Mouse (Mus musculus) cerebellum, adult 9-10 months (tissue): ENCODE results near the gene Ltbp3.

Source experiments
- DNase-seq: peaks from one replicate; pipeline ENCODE4 v3.0.0; 2022

Gene Ltbp3

DNA sequence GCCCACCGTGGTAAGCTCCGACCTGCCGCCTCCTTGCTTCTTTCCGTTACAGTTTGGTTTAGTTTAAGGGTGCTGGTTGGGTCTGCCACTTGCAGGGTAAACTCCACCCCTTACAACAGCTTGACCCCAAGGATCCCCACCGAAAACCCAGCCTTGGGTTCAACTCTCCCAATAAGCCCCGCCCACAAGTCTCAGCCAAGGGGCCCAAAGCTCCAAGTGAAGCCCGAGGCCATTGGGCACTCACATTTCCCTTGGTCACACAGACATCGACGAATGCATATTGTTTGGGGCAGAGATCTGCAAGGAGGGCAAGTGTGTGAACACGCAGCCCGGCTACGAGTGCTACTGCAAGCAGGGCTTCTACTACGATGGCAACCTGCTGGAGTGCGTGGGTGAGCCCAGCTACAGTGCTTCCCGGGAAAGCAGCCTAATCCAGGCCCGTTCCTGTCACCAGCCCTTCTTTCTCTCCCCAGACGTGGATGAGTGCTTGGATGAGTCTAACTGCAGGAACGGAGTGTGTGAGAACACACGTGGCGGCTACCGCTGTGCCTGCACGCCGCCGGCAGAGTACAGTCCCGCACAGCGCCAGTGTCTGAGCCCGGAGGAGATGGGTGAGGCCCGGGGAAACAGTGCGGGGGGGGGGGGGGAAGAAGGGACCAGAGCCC, 15.7 kb downstream of the Ltbp3 start:
- DNase-seq, result no peak

DNA sequence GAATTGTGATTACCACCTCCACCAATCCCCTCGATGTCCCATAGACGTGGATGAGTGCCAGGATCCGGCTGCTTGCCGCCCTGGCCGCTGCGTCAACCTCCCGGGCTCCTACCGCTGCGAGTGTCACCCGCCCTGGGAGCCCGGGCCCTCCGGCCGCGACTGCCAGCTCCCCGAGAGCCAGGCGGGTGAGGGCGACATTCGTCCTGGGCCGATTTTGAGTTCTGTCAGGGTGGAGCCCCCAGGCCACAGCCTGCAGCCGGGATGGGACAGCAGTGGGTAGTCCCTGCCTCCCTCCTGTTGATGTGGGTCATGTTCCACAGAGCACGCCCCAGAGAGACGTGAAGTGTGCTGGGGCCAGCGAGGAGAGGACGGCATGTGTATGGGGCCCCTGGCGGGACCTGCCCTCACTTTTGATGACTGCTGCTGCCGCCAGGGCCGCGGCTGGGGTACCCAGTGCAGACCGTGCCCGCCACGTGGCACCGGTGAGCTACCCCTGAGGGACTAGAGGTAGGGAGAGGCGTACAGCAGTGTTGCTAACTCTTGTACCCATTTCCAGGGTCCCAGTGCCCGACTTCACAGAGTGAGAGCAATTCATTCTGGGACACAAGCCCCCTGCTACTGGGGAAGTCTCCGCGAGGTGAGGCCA, 16.4 kb downstream of the Ltbp3 start:
- DNase-seq, result no peak

DNA sequence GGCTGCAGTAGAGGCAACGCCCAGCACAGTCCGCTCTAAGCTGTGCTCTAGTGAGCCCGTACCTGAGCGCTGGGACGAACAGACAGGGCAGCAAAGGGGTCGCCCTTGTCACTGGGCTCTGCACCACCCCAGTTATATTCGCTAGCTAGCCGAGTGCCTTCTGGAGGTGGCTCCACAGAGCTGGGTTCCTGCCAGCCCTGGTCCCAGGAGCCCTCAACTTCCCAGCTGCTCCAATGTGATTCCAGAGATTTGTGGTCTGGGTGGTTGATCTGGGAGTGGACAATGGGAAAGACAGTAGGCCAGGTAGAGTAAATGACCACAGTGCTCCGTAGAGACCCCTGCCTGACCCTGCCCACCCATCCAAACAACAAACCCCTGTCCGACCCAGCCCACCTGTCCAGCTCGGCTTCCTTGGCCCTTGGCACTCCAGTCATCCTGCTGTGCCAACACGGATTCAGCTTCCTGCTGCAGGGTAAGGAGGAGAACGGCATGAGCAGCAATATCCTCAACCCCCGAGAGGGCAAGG, 18.2 kb downstream of the Ltbp3 start:
- no peak for DNase-seq

DNA sequence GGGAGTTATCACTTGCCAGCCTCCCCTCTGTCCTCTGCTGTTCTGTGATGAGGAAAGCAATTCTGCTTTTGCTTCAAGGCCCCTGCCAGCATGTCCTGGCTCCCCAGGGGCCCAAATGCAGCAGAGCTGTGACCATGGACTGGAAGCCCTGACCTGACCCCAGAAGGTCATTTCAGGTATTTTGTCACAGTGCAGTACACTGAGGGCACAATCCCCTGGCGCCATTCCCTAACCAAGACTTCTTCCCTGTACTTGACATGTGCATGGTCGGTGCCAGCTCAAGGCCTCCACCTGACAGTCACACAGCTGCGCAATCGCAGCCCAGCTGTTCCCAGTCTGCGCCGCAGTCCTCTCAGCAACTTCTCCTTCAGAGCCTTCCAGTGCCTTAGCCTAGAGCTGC, 22.5 kb downstream of the Ltbp3 start:
- no peak for DNase-seq

DNA sequence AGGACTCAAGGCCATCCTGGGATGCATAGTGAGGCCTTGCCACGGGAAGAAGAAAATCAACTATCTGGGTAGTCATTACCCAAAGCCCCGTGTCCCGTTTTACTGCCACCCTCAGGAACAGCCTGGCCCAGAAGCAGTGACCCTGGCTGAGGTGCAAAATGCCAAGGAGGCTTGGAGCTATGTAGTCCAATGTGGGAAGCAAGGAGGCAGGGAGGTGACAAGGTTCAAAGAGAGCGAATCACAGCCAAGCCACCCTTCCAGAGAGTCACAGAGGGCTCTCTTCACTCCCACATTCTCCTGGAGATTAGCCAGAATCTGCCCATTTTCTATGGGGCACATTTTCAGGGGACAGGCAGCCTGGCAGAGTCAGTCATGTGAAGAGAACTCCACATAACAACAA, 26.6 kb downstream of the Ltbp3 start:
- no peak for DNase-seq

DNA sequence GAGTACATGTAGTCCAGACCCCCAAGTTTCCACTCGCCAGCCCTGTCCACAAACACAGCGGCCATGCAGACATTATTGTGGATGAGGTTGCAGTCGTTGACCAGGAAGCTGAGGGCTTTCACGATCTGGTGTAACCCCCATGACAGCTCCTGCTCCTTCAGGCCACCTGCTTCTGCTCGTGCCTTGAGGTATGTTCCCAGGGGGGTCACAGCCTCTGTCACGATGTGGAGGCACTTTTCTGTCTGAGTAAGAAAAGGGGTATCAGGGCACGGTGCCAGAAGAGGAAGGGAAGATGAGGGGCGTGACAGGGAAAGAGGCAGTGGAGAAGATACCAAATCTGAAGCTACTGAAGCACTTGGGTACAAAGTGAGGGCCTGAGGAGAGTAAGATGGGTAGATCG, 29.6 kb downstream of the Ltbp3 start:
- DNase-seq, result peak; percentile 64

DNA sequence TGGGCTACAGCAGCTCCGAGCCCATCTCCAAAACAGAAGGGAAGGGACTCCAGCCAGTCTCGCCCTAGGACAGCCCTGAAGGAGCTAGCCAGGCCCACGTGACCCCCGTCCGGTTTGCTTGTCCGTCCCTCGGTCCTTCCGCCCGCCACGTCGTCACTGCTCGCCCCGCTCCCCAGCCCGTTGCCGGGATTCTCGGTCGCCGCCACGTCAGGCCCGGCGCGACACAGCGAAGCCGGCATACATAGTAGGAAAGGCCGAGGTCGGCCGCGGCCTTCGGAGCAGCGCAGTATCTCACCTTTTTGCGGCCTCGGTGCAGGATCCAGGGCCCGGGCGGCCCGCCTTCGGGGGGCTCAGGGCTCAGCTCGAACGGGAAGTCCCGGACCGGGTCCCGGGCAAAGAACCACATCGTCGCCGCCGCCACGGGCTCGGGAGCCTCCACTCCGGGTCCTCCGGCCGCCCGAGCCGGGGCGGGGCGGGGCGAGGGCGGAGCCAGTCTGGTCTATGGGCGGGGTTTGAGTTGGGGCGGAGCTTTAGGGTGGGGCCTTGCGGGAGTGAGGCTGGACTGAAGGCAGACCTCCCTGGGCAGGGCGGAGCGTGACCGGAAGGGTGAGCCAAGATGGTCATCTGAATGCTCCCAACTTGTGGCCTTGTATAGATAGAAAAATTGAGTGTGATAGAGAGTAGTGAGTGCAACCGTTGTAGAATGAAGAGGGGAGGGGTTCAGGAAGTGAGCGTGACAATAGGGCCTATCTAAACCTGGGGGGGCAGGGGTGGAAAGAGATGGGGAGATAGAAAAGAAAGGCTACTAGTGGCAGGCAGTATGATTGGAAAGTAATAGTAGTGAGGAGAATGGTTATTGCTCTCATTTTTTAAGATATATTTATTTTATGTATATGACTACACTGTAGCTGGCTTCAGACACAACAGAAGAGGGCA, 30.5 kb downstream of the Ltbp3 start, which contains the start of gene Scyl1:
Scyl1 (minus strand) TSS at position 495 of the 936 bp plus-strand sequence.
- DNase-seq, result peak; percentile 97

DNA sequence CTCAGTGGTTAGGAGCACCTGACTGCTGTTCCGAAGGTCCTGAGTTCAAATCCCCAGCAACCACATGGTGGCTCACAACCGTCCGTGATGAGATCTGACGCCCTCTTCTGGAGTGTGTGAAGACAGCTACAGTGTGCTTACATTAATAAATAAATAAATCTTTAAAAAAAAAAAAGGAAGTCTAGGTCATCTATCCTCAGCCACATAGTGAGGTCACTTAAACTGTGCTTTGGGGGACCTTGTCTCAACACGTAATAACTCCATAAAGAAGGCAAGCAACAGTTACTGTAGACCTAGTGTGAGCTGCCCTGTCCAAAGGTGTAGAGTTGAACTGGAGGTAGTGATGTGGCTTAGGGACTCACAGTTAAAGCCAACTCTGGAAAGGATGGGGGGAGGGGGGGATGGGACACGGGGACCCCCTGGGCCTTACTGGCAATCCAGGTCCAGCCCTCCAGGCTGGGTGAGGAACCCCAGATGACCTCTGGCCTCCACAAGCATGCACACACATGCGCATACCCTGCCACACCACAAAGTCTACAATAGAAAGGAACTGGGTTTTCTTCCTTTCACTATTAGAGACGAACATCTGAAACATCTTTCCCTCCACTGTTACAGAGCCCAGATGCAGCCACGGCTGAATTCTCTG, 36.8 kb downstream of the Ltbp3 start:
- no peak for DNase-seq

DNA sequence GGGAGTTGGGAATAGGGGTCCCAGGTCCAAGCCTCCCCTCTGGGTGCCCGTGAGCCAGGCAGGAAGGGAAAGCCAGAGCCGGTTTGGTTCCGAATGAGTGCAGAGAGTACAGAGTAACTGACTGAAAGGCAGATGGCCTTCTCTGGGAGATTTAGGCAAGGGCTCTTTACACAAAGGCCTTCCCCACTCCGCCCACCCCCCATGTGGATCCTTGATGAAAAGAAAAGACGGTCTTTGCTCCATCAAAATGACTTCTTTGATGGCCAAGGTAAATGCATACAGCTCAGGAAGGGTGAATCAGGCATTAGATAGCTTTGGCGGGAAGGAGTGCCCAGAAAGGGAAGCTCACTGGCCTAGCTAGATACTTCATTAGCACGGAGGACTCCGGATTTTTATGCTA, 37.6 kb downstream of the Ltbp3 start:
- DNase-seq, result no peak

DNA sequence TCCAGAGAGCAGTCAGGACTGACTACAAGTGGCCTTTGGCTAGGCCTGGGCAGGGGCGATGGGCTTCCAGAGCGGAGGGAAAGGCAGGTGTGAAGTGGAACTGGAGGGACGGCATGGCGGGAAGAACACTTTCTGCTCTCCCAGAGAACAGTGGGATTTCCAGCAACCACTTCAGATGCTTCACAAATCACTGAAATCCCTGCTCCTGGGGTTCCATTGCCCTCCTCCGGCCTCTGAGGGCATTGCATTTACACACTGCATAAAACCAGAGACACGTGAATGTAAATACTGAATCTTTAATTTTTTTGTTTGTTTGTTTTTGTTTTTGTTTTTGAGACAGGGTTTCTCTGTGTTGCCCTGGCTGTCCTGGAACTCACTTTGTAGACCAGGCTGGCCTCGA, 39.5 kb downstream of the Ltbp3 start:
- no peak for DNase-seq

DNA sequence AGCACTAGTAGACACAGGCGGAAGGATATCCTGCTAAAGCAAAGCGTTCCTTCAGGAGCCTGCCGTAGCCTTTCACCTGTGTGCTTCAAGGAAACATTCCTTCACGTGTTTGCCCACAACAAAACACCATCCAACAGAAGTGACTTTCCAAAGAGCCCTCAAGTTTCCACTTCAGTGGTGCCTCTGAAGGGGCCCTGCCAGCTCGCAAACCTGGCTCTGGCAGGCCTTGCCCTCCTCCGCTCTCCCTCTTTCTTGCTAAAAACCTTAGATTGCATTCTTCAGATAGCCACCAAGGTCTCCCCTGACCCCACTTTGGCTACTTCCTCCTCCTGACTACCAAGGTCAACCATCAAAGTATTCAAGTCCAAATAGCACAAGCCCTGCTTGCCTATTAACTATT, 40.8 kb downstream of the Ltbp3 start:
- DNase-seq, result no peak

DNA sequence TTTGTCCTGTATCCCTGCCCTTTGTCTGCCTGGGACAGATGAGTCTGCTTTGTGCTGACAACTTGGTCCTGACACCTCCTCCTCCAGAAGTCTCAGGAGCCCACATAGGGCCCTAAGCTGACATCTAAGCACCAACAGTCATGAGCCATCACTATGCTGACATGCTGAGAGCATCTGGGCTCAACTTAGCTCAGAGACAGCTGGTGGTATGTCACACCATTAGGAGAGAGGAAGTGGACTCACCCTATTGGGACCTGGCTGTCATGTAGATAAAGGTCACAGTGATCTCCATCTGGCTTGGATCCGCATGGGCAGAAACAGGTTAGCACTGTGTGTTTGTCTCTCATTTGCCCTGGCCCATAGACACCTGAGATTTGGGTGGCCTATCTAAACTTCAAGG, 41.4 kb downstream of the Ltbp3 start:
- DNase-seq, result no peak

DNA sequence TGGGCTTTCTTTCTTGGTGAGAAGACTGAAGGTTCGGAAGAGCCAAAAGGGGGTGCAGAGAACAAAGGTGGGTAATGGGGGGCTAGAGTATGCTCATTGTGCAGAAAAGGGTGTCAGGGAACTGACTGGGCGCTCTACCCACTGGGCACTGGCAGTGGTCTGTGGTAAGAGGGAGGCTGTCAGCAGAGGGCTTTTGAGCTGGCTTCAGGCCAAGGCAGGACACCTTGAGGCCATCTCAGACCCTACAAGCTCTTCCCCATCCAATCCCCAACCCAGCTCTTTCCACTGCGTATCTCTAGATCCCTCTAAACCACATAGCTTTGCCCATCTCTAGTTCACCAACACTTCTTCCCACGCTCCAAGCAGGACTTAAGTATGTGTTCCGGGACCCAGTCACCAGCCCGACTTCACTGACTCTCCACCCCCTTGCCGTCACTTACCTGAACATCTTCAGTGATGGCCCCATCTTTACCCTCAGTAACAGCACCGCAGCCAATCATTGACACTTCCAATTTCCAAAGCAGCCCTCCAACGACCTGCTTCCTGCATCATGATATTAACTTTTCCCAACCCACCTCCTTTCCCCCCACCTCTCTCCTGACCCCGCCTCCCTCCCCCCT, 44.4 kb downstream of the Ltbp3 start:
- no peak for DNase-seq

DNA sequence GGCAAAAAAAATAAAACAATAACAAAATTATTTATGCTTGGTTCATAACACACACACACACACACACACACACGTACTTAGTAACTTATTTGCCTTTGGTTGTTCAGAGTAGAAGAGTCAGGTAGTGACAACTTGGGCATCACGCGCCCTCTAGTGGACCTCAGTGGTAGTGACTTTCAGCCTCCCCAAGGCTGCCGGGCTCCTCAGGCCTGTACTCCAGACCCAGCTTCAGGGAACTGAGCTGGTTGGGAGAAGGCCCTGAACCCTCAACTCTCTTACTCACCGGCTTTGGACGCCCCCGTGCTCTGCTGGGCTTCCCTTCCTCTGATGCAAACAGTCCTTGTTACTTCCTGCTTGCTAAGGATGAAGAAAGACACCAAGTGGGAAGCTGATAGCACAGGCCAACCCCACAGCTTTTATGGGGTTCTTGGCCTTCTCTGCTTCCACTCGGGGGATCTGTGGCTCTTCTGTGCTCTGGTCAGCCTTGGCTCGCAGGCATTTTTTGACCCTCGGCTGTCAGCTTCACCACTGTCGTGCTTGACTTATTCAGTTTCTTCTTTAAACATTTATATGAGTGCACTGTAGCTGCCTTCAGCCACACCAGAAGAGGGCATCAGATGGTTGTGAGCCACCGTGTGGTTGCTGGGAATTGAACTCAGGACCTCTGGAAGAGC, 45.9 kb downstream of the Ltbp3 start:
- DNase-seq, result peak; percentile 93

DNA sequence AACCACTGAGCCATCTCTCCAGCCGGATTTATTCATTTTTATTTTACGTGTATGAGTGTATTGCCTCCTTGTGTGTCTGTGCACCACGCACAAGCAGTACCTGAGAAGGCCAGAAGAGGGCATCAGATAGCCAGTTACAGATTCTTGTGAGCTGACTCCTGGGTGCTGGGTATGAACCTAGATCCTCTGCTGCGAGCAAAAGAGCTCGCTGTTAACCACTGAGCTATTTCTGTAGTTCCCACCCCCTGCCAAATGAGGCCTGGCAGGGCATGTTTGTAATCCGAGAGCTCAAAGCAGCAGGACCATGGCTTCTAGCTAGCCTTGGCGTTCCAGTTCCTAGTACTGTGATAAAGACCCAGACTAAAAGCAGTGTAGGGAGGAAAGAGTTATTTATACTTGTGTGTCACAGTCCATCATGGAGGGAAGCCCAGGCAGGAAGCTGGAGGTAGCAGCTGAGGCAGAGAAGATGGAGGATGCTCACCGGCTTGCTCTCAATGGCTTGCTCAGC, 46.5 kb downstream of the Ltbp3 start:
- DNase-seq, result peak; percentile 95

DNA sequence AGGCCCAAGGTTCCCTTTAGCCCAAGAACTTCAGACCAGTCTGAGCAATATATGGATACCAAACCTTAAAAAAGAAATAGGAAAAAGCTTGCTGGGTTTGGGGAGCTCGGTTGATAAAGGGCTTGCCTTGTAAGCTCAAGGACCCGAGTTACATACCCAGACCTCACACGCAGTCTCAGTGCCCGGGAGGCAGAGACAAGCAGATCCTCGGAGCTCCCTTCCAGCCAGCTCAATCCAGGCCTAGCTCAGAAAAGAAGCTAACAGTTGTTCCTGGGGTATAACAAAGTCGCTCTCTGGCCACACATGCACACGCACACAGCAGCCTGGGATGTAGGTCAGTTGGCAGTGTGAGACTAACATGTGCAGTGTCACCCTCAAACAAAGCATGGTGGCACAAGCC, 47.2 kb downstream of the Ltbp3 start:
- DNase-seq, result no peak

DNA sequence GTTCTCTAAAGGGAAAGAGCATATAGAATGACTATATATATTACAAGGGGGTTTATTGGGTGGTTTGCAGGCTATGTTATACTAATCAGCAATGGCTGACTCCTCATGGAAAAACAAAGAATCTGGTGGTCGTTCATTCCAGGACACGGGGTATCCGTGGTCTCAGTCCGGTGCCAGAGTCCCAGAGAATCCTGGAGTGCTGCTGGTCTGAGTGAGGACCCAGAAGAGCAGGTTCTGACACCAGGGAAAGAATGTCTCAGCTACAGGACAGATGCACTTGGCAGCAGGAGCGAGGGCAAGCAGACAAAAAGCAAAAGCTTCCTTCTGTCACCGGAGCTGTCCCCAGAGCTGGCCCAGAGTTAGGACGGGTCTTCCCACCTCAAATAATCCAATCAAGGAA, 47.9 kb downstream of the Ltbp3 start:
- no peak for DNase-seq

DNA sequence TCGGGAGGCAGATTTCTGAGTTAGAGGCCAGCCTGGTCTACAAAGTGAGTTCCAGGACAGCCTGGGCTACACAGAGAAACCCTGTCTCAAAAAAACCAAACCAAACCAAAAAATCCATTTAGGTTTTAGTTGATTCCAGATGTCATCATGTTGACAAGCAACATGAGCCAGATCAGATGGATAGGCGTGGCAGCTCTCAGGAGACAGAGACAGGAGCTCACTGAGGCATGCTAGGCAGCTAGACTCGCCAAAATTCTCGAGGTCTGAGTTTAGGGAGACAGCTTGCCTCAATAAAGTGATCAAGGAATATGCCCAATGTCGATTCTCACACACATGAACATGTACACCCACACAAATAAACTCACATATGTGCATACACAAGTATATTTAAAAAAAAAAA, 48.4 kb downstream of the Ltbp3 start:
- DNase-seq, result no peak

DNA sequence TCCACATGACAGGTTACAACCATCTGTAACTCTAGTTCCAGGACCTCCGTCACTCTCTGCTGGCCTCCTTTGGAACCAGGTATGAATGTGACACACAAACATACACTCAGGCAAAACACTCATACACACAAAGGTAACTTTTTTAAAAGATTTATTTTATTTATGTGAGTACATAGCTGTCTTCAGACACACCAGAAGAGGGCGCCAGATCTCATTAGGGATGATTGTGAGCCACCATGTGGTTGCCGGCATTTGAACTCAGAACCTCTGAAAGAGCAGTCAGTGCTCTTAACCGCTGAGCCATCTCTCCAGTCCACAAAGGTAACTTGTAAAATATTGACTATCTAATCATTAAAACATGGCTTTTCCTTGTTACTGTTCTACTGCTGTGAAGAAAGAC, 50.6 kb downstream of the Ltbp3 start:
- DNase-seq, result no peak

DNA sequence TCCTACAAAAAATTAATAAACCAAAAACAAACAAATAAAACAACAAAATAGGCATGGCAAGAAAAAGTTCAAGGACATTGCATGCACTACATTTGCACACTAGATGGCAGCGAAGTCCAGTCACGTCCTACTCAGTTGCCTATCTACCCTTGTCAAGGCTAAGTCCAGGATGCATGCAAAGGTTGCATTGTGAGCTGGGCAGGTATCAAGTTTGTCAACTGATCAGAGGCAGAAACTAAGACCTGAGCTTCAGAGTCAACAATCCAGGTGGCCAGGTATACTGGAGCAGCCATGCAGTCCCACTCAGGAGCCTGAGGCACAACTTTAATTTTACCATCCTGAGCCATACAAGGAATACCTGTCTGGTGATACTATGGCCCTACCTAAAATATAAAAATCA, 52.4 kb downstream of the Ltbp3 start:
- peak; percentile 83 for DNase-seq

DNA sequence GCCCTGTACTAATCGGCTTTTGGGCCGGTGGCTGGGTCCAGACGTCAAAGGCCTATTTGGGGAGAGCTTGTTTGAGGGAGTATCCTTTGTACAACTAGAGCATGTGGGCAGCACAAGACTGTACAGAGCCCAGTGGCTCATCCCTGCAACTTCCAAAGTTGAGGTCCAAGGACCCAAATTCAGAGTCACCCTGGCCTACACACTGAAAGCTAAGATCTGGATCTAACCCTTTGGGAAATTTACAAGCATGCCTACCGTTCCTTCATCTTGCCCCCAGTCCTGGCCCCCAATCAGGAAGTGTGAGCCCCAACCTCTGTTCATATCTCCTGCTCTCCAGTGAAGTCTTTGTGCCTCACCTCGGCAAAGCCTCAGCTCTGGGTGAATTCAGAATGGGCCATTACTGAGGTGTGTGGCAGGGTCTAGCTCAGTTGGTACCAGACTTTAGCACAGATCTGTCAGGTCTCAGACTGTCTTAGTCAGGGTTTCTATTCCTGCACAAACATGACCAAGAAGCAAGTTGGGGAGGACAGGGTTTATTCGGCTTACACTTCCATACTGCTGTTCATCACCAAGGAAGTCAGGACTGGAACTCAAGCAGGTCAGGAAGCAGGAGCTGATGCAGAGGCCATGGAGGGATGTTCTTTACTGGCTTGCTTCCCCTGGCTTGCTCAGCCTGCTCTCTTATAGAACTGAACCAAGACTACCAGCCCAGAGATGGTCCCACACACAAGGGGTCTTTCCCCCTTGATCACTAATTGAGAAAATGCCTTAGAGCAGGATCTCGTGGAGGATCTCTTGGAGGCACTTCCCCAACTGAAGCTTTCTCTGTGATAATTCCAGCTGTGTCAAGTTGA, 53.4 kb downstream of the Ltbp3 start:
- DNase-seq, result peak; percentile 47
